Mouse (Mus musculus): ENCODE measurements at regions not wholly inside any gene's neighbourhood (a gene's known extent, or its start where the extent isn't known, plus 50 kb on each side); places are given as distances from the start of the nearest gene placed in this dataset.

GRCm38 (mm10) chr4:110132061-110132460 is 154.2 kb downstream of the Dmrta2 start:
- Histone ChIP-seq H3K4me1 (replicated peaks; ENCODE audit: control insufficient read depth, insufficient read depth, low read length) (no peaks in the 10 kb centered on the region), H3K9me3 (ENCODE audit: control insufficient read depth) (no peaks in the 10 kb centered on the region), H3K4me2 (replicated peaks; ENCODE audit: low read depth) (no peak overlapping the region), H3K9ac (ENCODE audit: low read depth, low read length) (no peak overlapping the region), H3K27ac (ENCODE audit: low read depth, low read length) (no peak overlapping the region), H3K36me3 (ENCODE audit: control insufficient read depth, insufficient read depth) (no peaks in the 10 kb centered on the region), H3K4me3 (ENCODE audit: low read depth, low read length) (no peak overlapping the region), H3K27me3 (replicated peaks; ENCODE audit: control insufficient read depth, insufficient read depth, low read length) (no peaks in the 10 kb centered on the region)
- WGBS, result 47% methylated on average over 4 of the region's 4 CpGs
- TF ChIP-seq CTCF (IDR thresholded peaks at IDR 0.05; ENCODE audit: low read depth), result no peak
- no peak for ATAC-seq

GRCm38 (mm10) chr4:110134036-110134435 is 156.2 kb downstream of the Dmrta2 start:
- Histone ChIP-seq H3K4me1 (replicated peaks; ENCODE audit: control insufficient read depth, insufficient read depth, low read length) (no peaks in the 10 kb centered on the region), H3K36me3 (ENCODE audit: control insufficient read depth, insufficient read depth) (no peaks in the 10 kb centered on the region), H3K27me3 (replicated peaks; ENCODE audit: control insufficient read depth, insufficient read depth, low read length) (no peaks in the 10 kb centered on the region), H3K27ac (ENCODE audit: low read depth, low read length) (no peak overlapping the region), H3K9me3 (ENCODE audit: control insufficient read depth) (no peaks in the 10 kb centered on the region), H3K4me2 (replicated peaks; ENCODE audit: low read depth) (no peak overlapping the region), H3K9ac (ENCODE audit: low read depth, low read length) (no peak overlapping the region), H3K4me3 (ENCODE audit: low read depth, low read length) (no peak overlapping the region)
- TF ChIP-seq CTCF (IDR thresholded peaks at IDR 0.05; ENCODE audit: low read depth), result no peak
- WGBS, result 33% methylated on average over 7 of the region's 7 CpGs
- no peak for ATAC-seq

- no peaks in the 10 kb centered on the region for H3K4me1 ChIP-seq (replicated peaks; ENCODE audit: control insufficient read depth, insufficient read depth, low read length)
- H3K27me3 ChIP-seq (replicated peaks; ENCODE audit: control insufficient read depth, insufficient read depth, low read length), result no peaks in the 10 kb centered on the region
- H3K9ac ChIP-seq (ENCODE audit: low read depth, low read length), result no peak overlapping the region
- H3K36me3 ChIP-seq (ENCODE audit: control insufficient read depth, insufficient read depth), result no peaks in the 10 kb centered on the region
- no peak for ATAC-seq
- no peaks in the 10 kb centered on the region for H3K9me3 ChIP-seq (ENCODE audit: control insufficient read depth)
- TF ChIP-seq CTCF (IDR thresholded peaks at IDR 0.05; ENCODE audit: low read depth), result no peak
- no peak overlapping the region for H3K4me3 ChIP-seq (ENCODE audit: low read depth, low read length)
- WGBS, result 87% methylated on average over 1 of the region's 1 CpGs
- H3K27ac ChIP-seq (ENCODE audit: low read depth, low read length), result no peak overlapping the region
- no peak overlapping the region for H3K4me2 ChIP-seq (replicated peaks; ENCODE audit: low read depth)
Observed at GRCm38 (mm10) chr4:110145229-110145628, 167.4 kb downstream of the Dmrta2 start.

- H3K4me2 ChIP-seq (replicated peaks; ENCODE audit: low read depth), result no peak overlapping the region
- no peaks in the 10 kb centered on the region for H3K27me3 ChIP-seq (replicated peaks; ENCODE audit: control insufficient read depth, insufficient read depth, low read length)
- ATAC-seq, result no peak
- WGBS, result 42% methylated on average over 15 of the region's 15 CpGs
- TF ChIP-seq CTCF (IDR thresholded peaks at IDR 0.05; ENCODE audit: low read depth), result no peak
- H3K4me3 ChIP-seq (ENCODE audit: low read depth, low read length), result no peak overlapping the region
- H3K9ac ChIP-seq (ENCODE audit: low read depth, low read length), result no peak overlapping the region
- no peaks in the 10 kb centered on the region for H3K36me3 ChIP-seq (ENCODE audit: control insufficient read depth, insufficient read depth)
- no peaks in the 10 kb centered on the region for H3K9me3 ChIP-seq (ENCODE audit: control insufficient read depth)
- no peak overlapping the region for H3K27ac ChIP-seq (ENCODE audit: low read depth, low read length)
- H3K4me1 ChIP-seq (replicated peaks; ENCODE audit: control insufficient read depth, insufficient read depth, low read length), result no peaks in the 10 kb centered on the region
Observed at GRCm38 (mm10) chr4:110152103-110152946, 174.5 kb downstream of the Dmrta2 start.

All from intestine, postnatal 0 days (tissue).